Mouse (Mus musculus): Measurements from ENCODE around the gene Runx2.

- no peak for TF ChIP-seq FLI1 (IDR thresholded peaks at IDR 0.05; ENCODE audit: low read length)
- no peak for TF ChIP-seq GATA1 (IDR thresholded peaks at IDR 0.05; ENCODE audit: borderline replicate concordance, low read length)
Measured at GRCm38 (mm10) chr17:44618175-44618574, 196.4 kb downstream of the Runx2 start.
